Mouse (Mus musculus) lung, embryonic 16.5 days (tissue): ENCODE data around the gene Sypl. TPM values are rescaled to one million over a fixed set of nuclear protein-coding genes. Genes with fewer than 3 reads are reported as not detected.
A peak's percentile ranks its signal among the peaks of the same experiment; 100 is the strongest.

Experiments used
- ATAC-seq: fragments of 200-750 bp; cut with Nextera tagmentation; 2 replicates; pipeline ENCODE4 v1.8.0; 2017; ENCODE audit warnings: low read depth, mild to moderate bottlenecking, moderate library complexity
- H3K27ac ChIP-seq: fragments of 300-500 bp; sonication (generic); 2 replicates; pipeline ENCODE4 v1.5.1; 2014; ENCODE audit warnings: mild to moderate bottlenecking, control low read depth, low read length
- H3K27me3 ChIP-seq: fragments of 300-500 bp; sonication (generic); 2 replicates; pipeline ENCODE4 v1.6.1; 2014; ENCODE audit warnings: low read depth, low read length, mixed read lengths; ENCODE audit not compliant: control insufficient read depth, insufficient read depth
- H3K36me3 ChIP-seq: fragments of 300-500 bp; sonication (generic); 2 replicates; pipeline ENCODE4 v1.6.1; 2014; ENCODE audit warnings: low read length; ENCODE audit not compliant: control insufficient read depth, insufficient read depth
- H3K4me1 ChIP-seq: fragments of 300-500 bp; sonication (generic); replicated peaks from 2 replicates; pipeline ENCODE4 v1.6.1; 2014; ENCODE audit warnings: low read length, mixed read lengths; ENCODE audit not compliant: control insufficient read depth, insufficient read depth
- H3K4me2 ChIP-seq: fragments of 300-500 bp; sonication (generic); 2 replicates; pipeline ENCODE4 v1.6.1; 2014; ENCODE audit warnings: low read depth, low read length, control low read depth
- H3K4me3 ChIP-seq: fragments of 300-500 bp; sonication (generic); 2 replicates; pipeline ENCODE4 v1.5.1; 2014; ENCODE audit warnings: mild to moderate bottlenecking, low read length, control low read depth
- H3K9ac ChIP-seq: fragments of 300-500 bp; sonication (generic); 2 replicates; pipeline ENCODE4 v1.6.1; 2014; ENCODE audit warnings: low read length, control low read depth
- H3K9me3 ChIP-seq: fragments of 300-500 bp; sonication (generic); 2 replicates; pipeline ENCODE4 v1.6.1; 2016; ENCODE audit warnings: low read length; ENCODE audit not compliant: control insufficient read depth
- WGBS: fragments of 180-500 bp; shearing (Covaris S2); extraction: QIAGEN DNeasy Blood & Tissue Kit; methylation state at CpG from one replicate; pipeline ENCODE4 v1.1.7; 2014; 5-methylcytosine and 5-hydroxymethylcytosine counted together
- polyA plus RNA-seq: library from polyadenylated mRNA; unstranded; fragments of >200 nt; fragmentation: Nextera tagmentation; extraction: Ambion mirVana; gene quantifications from 2 replicates; pipeline ENCODE4 v1.2.1, GENCODE M21; 2015

Sypl gene
- polyA plus RNA-seq, 1 experiment from 2014 or later = 181 TPM

DNA sequence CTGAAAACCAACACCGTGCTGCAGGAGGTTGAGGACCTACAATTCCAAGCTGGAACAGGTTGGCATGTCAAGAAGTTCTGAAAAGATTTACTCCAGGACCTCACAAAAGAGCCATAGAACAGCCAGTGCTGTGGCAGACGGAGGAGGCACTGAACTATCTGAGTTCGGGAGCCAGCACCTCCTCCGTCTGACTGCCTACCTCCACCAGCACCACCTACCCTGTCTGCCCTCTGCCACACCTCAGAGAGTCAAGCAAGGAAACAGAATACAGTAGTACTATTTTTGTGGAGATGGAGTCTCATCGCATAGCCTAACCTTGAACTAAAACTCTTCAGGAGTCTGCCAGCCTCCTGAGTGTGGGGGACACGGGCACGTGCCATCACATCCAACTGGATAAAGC, 23.1 kb upstream of the Sypl start:
- Histone ChIP-seq H3K4me3 (no peak overlapping the region), H3K4me2 (no peak overlapping the region), H3K36me3 (no peaks in the 10 kb centered on the region), H3K27me3 (no peaks in the 10 kb centered on the region), H3K4me1 (peaks cover 7% of the 10 kb centered on the region), H3K9ac (no peak overlapping the region), H3K27ac (peak overlapping the region; percentile 48), H3K9me3 (no peaks in the 10 kb centered on the region)
- WGBS = 65% methylated on average over 7 of the region's 7 CpGs
- ATAC-seq = peak; percentile 21; the same call in 1 of the 2 replicates

DNA sequence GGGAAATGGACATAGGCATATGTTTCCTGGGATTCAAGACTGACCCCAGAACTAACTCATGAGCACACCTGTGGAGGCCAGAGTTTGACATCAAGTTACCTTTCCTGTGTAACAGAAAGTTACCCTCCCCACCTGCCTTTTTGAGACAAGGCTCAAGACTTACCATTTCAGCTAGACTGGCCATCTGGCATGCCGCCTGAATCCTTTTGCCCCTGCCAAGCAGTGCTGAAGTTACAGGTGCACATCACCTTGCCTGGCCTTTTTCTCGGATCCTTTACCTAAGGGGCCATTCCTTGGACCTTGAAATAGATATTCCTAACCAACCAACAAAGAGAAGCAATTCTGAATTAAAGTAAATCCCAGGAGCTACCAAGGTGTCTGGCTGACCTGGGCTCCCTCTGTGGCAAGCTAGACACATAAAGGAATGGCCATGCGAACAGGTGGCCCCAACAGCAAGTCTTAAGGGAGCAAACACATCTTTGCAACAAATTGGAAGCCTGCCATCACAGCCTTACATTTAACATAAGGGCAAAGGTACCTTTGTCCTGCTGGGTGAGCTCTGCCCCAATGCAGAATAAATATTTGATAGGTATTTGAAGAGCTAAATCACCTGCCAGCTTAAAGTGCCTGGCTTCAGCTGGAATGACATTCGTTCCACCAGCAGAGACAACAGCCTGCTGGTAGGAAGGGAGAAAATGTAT, 17.3 kb upstream of the Sypl start:
- Histone ChIP-seq H3K4me3 (no peak overlapping the region), H3K27ac (peak overlapping the region; percentile 70), H3K27me3 (no peaks in the 10 kb centered on the region), H3K9ac (no peak overlapping the region), H3K4me1 (peaks cover 10% of the 10 kb centered on the region), H3K9me3 (no peaks in the 10 kb centered on the region), H3K36me3 (no peaks in the 10 kb centered on the region), H3K4me2 (no peak overlapping the region)
- WGBS = 53% methylated on average over 4 of the region's 4 CpGs
- peak; percentile 78 for ATAC-seq

DNA sequence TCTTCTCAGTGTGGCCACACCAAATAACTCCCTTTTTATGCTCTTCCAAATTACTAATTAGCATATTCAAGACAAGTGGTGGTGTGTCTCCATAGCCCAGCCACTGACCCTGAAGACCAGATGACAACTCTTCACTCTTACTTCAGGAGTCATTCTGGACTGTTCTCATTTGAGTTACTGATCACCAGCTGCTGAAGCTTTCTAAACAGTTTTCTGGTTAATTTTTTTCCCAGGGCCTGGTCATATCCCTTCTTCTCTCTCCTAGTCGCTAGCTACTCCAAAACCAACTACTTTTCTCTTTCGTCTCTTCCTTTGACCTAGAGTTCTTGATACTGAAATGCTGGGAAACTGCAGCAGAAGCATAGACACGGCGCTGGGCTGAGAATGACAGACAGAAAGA, 12.6 kb upstream of the Sypl start:
- H3K27ac ChIP-seq = no peak overlapping the region
- WGBS = 76% methylated on average over 4 of the region's 4 CpGs
- no peak for ATAC-seq
- H3K27me3 ChIP-seq = no peaks in the 10 kb centered on the region
- no peak overlapping the region for H3K9ac ChIP-seq
- H3K4me1 ChIP-seq = peaks cover 20% of the 10 kb centered on the region
- no peaks in the 10 kb centered on the region for H3K9me3 ChIP-seq
- no peaks in the 10 kb centered on the region for H3K36me3 ChIP-seq
- H3K4me2 ChIP-seq = no peak overlapping the region
- H3K4me3 ChIP-seq = no peak overlapping the region

DNA sequence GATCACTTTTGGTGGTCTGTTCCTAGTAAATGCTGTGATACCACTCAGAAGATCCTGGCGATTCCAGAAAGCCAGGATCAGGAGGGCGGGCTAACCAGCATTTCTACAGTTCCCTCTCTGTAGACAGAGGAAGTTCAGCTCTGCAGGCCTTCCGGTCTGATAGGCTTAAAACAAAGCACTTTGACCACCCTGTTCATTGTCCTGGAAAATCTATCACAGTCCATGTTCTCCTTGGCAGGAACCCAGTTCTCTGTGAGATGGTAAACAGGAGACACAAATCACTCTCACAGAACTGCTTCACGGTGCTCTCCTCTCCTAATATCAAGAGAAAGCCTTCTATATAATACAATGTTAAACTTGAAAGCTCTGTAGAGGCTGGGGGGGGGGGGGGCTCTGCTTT, 10.3 kb upstream of the Sypl start:
- H3K4me2 ChIP-seq = no peak overlapping the region
- H3K9ac ChIP-seq = no peak overlapping the region
- peak; percentile 76 for ATAC-seq
- H3K36me3 ChIP-seq = no peaks in the 10 kb centered on the region
- no peaks in the 10 kb centered on the region for H3K27me3 ChIP-seq
- no peak overlapping the region for H3K4me3 ChIP-seq
- 42% methylated on average over 4 of the region's 4 CpGs for WGBS
- H3K27ac ChIP-seq = peak overlapping the region; percentile 78
- H3K9me3 ChIP-seq = no peaks in the 10 kb centered on the region
- H3K4me1 ChIP-seq = peaks cover 14% of the 10 kb centered on the region

DNA sequence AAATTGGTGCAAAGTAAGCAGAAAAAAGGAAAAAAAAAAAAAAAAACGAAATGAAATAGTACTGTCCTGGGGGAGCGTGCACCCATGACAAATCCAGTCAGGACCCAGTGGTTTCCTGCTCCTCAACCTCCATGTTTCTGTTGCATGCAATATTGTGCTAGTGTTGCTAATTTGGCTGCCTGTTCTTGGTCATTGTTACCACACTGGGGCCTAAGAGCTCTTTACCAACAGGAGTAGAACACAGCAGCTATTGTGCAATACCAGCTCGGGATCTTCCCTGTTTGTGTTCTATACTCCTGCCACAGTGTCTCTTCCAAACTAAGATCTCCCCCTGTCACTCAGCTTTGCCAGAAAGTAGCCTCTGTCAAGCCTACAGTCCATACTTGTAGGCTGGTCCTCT, 9.7 kb upstream of the Sypl start:
- no peak overlapping the region for H3K9ac ChIP-seq

DNA sequence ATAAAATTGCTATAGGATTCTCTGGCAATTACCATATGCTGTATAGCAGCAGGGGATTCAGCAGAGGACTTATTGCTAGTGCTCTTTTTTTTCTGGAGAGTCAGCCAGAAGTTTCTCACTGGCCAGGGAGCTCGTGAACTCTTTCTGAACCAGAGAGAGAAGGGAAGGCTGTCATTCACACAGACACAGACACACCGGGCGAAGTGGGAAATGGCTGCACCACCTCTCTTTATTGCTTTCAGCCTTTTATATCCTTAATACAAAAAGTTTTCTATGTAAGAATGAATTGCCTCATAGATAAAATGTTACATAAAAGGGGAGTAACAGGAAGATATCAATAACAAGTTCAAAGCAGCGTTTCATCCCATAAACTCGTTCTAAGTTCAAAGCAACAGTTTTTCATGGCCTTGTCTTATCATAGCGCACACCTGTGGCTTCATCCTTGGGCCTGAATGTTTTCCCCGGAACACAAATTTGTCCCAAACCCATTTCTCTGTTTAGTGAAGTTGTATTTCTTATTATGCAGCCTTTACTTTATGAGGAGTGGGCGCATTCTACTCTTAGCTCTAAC, 8.7 kb upstream of the Sypl start:
- Histone ChIP-seq H3K4me3 (no peak overlapping the region), H3K36me3 (no peaks in the 10 kb centered on the region), H3K4me2 (no peak overlapping the region), H3K9me3 (no peaks in the 10 kb centered on the region), H3K9ac (no peak overlapping the region), H3K4me1 (peaks cover 14% of the 10 kb centered on the region), H3K27me3 (no peaks in the 10 kb centered on the region), H3K27ac (no peak overlapping the region)
- ATAC-seq = no peak
- 60% methylated on average over 8 of the region's 8 CpGs for WGBS

More for the DNA sequence above, 9.7 kb upstream of the Sypl start:
- Histone ChIP-seq H3K27ac (peak overlapping the region; percentile 69), H3K36me3 (no peaks in the 10 kb centered on the region), H3K4me2 (no peak overlapping the region), H3K4me1 (peaks cover 14% of the 10 kb centered on the region), H3K27me3 (no peaks in the 10 kb centered on the region), H3K4me3 (no peak overlapping the region), H3K9me3 (no peaks in the 10 kb centered on the region)
- no peak for ATAC-seq
- WGBS = 66% methylated on average over 3 of the region's 3 CpGs

DNA sequence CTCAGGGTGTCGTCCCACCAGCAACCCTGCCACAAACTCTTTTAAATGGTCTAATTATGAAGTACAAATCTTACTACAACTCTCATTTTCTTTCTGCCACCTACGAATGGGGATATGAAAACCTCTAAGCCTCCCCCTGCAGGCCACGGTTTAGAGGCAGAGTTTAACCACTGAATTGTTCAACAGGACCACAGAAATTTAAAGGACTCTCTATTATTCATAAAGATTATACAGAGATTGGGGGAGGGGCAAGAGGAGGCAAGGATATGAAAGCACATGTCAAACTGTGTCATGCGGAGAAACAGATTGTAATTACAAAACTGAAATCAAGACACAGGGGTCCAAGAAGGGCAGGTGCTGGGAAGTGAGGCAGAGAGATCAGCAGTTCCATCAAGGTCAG, 7.3 kb upstream of the Sypl start:
- no peaks in the 10 kb centered on the region for H3K27me3 ChIP-seq
- 75% methylated on average over 4 of the region's 4 CpGs for WGBS
- H3K27ac ChIP-seq = no peak overlapping the region
- H3K4me2 ChIP-seq = no peak overlapping the region
- no peaks in the 10 kb centered on the region for H3K9me3 ChIP-seq
- peaks cover 14% of the 10 kb centered on the region for H3K4me1 ChIP-seq
- no peak for ATAC-seq
- no peak overlapping the region for H3K9ac ChIP-seq
- no peak overlapping the region for H3K4me3 ChIP-seq
- no peaks in the 10 kb centered on the region for H3K36me3 ChIP-seq

DNA sequence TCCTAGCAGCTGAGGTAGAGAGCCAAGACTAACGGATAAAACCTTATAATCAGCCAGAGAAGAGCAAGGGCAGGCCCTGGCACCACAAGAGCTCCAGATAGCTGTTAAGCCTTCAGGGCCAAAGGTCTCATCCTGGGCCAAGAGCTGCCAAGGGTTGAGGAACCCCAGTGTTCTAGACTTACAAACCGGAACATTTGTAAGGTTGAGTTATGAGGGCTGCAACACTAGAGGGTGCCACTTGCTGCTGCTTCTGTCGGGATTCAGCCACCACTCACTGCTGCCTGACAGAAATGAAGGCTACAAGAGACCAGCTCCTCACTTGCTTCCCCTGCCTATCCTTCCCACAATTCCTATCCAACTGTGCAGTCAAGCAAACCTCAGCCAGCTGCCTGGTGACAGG, 1.3 kb upstream of the Sypl start:
- ATAC-seq = no peak
- Histone ChIP-seq H3K9ac (no peak overlapping the region), H3K4me2 (no peak overlapping the region), H3K9me3 (no peaks in the 10 kb centered on the region), H3K27me3 (no peaks in the 10 kb centered on the region), H3K27ac (no peak overlapping the region), H3K4me1 (peaks cover 23% of the 10 kb centered on the region), H3K4me3 (no peak overlapping the region), H3K36me3 (no peaks in the 10 kb centered on the region)
- WGBS = 32% methylated on average over 3 of the region's 3 CpGs

DNA sequence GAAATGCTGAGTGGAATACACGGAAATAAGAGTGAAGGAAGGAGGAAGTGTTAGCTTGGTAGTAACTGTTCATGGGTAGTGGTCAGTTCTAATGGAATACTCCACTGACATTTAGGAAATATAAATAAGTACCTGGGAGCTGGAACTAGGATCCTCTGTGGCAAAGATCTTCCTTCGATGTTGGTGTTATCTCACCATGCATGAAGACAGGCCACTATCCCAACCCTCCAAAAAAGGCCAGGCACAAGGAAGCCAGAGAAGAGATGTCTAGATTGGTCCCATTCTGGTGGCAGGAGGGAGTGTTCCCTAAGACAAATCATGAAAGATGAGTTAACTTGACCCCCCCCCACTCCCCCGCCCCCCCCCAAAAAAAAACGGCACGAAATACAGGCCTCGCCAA, 625 bp upstream of the Sypl start:
- H3K36me3 ChIP-seq = no peaks in the 10 kb centered on the region
- H3K4me3 ChIP-seq = peak overlapping the region; percentile 79
- no peak for ATAC-seq
- peak overlapping the region; percentile 88 for H3K9ac ChIP-seq
- no peaks in the 10 kb centered on the region for H3K9me3 ChIP-seq
- H3K4me2 ChIP-seq = peak overlapping the region; percentile 72
- H3K27me3 ChIP-seq = no peaks in the 10 kb centered on the region
- H3K27ac ChIP-seq = peak overlapping the region; percentile 99
- H3K4me1 ChIP-seq = peaks cover 23% of the 10 kb centered on the region
- WGBS = 13% methylated on average over 6 of the region's 6 CpGs
